Mouse (Mus musculus) lung, adult 18-20 months (tissue): ENCODE results near the gene Dnmt3l.
"Not testable (repeated sequence)": the region's sequence is repeated elsewhere in the genome, so short reads cannot be mapped to it uniquely, and the experiment has no call there.

Experiments used
- DNase-seq, 2 experiments: peaks; one replicate each; pipeline ENCODE4 v3.0.0; 2022; ENCODE audit warnings: mixed read lengths in 2 of 2

Gene Dnmt3l

DNA sequence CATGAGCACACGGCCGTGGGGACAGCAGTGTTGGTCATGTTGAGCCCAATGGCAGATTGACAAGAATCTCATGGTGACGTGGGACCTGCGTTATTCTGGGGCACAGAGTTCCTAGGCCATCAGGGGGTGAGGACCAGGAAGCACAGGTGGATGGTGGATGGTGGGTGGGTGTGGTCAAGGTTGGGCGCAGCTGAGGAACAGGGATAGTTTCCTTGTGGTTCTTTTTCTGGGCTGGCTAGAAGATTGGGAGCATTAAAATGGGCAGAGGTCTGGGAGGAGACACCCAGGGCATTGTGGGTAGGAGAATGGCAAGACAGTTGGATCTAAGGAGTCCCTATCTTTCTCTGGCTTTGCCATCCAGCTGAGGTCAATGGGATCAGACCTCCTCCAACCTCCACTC, at the start of gene Dnmt3l:
Dnmt3l (plus strand) TSS at position 301 of the 400 bp plus-strand sequence.
- DNase-seq: no peak

GRCm38 (mm10) chr10:77995639-77996038, 46.1 kb upstream of the Dnmt3l start:
- DNase-seq: no peak

- DNase-seq: no peak
These were observed 41.5 kb upstream of the Dnmt3l start for GRCm38 (mm10) chr10:78000200-78000599.

DNA sequence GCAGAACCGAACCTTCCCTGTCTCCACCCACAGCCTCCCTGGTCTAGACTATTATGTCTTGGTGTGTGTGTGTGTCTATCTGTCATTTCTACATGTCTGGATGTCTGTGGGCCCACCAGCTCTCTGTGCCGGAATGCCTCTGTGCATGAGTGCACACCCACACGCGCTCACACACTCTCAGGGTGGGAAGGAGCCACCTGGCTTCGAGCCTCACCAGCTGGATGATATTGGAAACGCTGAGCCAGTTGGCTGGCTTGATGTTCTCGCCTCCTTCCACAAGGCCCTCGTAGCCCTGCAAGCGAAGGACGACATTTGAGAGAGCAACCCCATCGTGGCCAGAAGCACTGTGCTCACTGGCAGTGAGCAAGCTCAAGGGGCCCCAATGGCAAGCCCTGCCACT, 40.0 kb upstream of the Dnmt3l start:
- peak in 1 of 2 experiments; percentile 20 for DNase-seq

GRCm38 (mm10) chr10:78002316-78002715, 39.4 kb upstream of the Dnmt3l start:
- DNase-seq: no peak

- no peak for DNase-seq
These were observed 37.2 kb upstream of the Dnmt3l start for GRCm38 (mm10) chr10:78004479-78005100.

GRCm38 (mm10) chr10:78005791-78006438, 35.8 kb upstream of the Dnmt3l start:
- no peak for DNase-seq

- no peak for DNase-seq
These were observed 34.5 kb upstream of the Dnmt3l start for GRCm38 (mm10) chr10:78007203-78007602.

DNA sequence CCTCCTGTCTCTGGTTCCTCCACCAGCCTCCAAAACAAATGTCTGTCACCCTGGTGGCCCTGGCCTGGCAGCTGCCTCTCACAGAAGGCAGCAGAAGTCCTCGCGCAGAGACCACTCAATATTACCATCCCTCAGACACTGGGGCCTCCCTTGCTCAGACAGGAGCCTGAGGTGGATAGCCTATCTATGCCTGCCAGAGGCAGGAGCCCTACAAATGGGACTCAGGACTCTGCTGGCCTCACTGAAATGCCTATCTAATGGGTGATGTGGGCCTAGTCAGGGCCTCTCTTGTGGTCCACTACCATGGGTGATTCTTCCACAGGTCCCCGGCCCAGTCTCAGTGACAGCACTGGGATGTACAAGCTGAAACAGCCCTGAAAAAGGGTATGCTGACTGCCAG, 33.6 kb upstream of the Dnmt3l start:
- no peak for DNase-seq

DNA sequence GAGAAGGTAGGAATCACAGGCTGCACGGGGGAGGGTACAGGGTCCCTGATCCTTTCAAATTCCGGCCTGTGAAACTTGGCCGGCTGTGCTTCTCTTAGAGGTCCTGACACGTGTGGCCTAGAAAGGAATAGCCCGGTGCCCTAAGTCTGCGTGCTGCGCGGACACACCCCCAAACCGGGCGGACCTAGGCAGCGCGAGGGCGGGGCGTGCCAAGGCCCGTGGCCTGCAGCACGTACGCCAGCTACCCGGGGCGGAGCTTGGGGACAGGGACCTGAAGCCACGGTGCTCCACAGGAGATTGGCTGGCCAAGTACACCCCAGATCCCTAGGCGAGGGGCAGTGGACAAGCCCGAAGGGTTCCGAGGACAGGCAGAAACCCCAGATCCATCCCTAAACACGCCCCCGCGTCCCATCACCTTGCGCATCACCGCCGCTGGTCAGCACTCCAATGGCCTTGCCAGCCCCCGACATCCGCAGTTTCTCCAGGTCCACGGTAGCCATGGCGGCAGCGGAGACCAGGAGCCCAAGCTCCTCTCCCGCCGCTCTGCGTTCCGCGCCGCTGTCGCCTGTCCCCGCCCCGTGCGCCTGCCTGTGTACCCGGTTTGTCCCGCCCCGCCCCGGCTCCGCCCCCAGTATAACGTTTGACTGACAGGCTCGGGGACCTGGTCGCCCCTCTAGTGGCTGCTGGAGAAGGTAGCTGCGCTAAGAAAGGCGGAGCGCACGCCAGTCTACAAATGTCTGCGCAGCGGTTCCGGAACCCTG, 32.4 kb upstream of the Dnmt3l start:
- peak; percentile 95 to 98 for DNase-seq

- no peak for DNase-seq
These were observed 31.8 kb upstream of the Dnmt3l start, which contains the start of gene Pfkl for GRCm38 (mm10) chr10:78009945-78010293. Pfkl (minus strand) TSS chr10:78010083.

GRCm38 (mm10) chr10:78010335-78010734, 31.4 kb upstream of the Dnmt3l start:
- no peak for DNase-seq

DNA sequence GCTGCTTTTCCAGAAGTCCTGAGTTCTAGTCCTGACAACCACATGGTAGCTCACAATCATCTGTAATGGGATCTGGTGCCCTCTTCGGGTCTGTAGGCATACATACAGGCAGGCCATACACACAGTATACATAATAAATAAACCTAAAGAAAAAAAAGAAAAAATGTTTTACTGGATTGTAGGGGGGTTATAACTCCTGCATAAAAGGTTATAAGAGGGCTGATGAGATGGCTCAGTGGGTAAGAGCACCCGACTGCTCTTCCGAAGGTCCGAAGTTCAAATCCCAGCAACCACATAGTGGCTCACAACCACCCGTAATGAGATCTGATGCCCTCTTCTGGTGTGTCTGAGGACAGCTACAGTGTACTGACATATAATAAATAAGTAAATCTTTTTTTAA, 30.6 kb upstream of the Dnmt3l start:
- not testable (repeated sequence) for DNase-seq

GRCm38 (mm10) chr10:78012661-78013495, 28.9 kb upstream of the Dnmt3l start:
- no peak for DNase-seq

DNA sequence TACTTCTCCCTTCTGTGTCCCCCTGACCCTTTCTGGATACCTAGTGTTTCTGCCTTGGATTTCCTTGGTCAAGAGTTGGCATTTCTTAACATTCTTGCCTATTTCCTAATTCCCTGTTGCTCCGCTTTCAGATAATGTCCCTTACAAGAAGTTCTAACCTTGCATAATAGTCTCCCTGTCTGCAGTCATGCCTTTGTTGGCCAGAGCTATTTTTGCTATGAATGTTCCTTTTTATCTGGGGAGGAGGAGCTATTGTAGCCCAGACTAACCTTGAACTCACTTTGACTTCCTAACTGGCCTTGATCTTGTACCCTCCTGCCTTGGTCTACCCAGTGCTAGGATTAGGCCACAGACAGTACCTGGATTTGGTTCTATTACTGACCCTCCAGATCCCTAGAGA, 26.3 kb upstream of the Dnmt3l start:
- DNase-seq: no peak

- DNase-seq: no peak
These were observed 25.4 kb upstream of the Dnmt3l start for GRCm38 (mm10) chr10:78016366-78016765.

GRCm38 (mm10) chr10:78018797-78019203, 22.9 kb upstream of the Dnmt3l start:
- peak; percentile 52 to 56 for DNase-seq

GRCm38 (mm10) chr10:78019291-78019690, 22.5 kb upstream of the Dnmt3l start:
- DNase-seq: no peak

DNA sequence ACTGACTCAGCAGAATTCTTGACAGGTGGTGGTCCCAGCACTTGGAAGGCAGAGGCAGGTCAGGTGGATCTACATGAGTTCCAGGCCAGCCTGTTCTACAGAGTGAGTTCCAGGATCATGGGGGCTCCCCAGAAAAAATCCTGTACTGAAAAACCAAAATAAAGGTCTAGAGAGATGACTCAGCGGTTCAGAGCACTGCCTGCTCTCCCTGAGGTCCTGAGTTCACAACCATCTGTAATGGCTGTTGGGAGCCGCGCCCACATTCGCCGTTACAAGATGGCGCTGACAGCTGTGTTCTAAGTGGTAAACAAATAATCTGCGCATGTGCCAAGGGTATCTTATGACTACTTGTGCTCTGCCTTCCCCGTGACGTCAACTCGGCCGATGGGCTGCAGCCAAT, 21.8 kb upstream of the Dnmt3l start:
- DNase-seq: not testable (repeated sequence)

- not testable (repeated sequence) for DNase-seq
These were observed 16.3 kb upstream of the Dnmt3l start for GRCm38 (mm10) chr10:78025453-78025852.

DNA sequence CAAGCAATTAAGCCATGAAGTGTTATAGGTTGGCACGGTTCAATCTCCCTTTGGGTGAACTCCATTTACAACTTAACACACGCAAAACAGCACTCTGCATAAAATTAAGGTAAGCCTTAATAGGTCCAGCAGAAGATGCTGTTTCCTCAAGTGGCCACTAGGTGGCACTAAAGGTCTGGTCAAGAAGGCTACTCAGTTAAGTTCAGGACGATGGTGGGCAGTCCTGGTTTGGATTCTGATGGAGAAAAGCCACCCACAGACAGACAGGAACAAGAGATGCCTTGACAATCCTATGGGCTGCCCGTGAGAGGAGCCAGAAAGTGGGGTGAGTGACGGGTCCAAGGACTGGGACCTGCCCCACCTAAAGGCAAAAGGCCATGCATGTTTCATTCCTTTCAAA, 13.6 kb upstream of the Dnmt3l start:
- peak; percentile 60 to 63 for DNase-seq

DNA sequence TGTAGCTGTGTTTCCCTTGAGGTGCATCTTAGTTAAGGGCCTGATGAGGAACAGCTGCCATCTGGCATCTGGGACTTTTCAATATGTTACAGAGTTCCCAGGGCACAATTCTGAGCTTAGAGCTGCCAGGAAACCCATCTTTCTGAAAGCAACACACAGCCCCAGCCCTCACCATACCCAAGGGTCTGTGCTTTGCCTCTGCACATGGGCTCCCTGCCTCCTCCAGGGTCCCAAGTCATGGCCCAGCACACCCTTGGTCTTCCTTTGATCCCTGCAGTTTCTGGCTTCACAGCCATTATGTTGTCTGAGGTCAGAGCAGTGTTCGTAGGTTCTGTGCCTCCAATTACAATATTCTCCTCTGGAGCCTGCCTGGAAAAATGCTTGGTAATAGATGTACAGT, 12.7 kb upstream of the Dnmt3l start:
- no peak for DNase-seq

DNA sequence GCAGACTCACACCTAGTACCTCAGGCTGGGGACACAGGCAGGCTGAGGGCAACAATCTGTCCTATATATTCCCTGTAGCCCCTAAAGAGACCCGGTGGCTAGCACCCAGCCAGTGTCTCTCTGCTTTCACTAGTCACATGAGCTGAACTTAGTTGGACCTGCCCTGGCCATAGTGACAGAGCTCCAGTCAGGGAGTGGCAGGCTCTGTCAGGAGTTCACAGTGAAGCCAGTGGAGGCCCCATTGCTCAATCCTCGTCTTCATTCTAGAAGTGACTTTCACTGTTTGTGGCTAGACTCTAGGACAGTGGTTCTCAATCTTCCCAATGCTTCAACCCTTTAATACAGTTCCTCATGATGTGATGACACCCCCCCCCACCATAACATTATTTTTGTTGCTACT, 9.8 kb upstream of the Dnmt3l start:
- no peak for DNase-seq
